Mouse (Mus musculus) lung, postnatal 0 days (tissue): Measurements from ENCODE around the gene Setd2.

ENCODE experiments used
- CTCF ChIP-seq: IDR thresholded peaks from 2 replicates; pipeline ENCODE4 v1.5.1; 2016; ENCODE audit warnings: antibody characterized with exemption, mild to moderate bottlenecking
- EP300 ChIP-seq: IDR thresholded peaks from 2 replicates; pipeline ENCODE4 v1.6.1; 2016; ENCODE audit warnings: antibody characterized with exemption, mild to moderate bottlenecking, control low read depth

GRCm38 (mm10) chr9:110644295-110644694, 111.9 kb downstream of the Setd2 start:
- TF ChIP-seq CTCF (no peak), EP300 (no peak)
